Mouse (Mus musculus): ENCODE measurements around the gene Bcr.

The Bcr gene

DNA sequence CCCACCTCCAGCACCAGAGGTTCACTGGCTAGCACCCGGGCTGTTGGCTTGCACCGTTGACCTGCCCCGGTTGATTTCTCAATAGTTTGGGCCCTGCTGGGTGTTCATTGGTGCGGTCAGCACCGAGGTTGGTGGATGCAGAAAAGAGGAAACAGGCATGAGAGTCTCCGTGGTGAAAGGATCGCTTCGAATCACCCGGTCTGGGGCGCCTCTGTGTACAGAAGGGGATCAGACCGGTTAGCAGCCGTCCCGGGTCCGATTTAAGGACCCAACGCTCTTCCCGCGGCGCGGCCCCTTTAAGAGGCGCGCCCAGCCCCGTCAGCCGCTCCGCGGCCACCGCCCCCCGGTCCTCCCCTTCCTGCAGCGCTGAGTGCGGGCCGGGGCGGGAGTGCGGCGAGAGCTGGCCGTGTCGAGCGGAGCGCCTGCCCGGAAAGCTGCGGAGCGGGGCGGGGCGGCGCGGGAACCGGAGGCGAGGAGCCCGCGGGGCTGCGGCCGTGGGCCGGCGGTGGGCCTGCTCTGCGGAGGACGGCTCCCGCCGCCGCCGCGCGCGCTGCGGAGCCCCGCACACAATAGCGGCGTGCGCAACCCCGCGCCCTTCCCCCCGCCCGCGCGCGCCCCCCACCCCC, at the start of gene Bcr:
Bcr (plus strand) TSS at position 376 of the 626 bp plus-strand sequence.
- DNase-seq (ENCODE audit: low spot score in 2 of 2) = peak; percentile 34 to 68

DNA sequence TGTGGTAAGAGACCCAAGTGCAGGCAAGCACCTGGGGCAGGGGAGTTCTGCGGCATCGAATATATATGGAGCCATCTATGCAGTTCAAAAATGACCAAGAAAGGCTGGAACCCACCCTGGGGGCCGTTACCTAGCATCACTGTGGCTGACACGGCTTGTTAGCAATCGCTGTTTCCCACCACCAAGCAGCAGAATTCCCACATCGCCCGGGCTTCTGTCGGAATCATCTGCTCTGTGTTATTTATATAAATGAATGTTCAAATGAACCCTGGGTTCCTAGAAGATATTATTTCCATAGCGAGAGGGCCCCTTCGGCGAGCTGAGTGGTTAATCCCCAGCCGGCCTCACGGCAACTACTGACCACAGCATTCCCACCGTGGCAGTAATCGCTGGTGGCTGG, 49.7 kb upstream of the Bcr start:
- DNase-seq (ENCODE audit: low spot score in 2 of 2) = no peak

DNA sequence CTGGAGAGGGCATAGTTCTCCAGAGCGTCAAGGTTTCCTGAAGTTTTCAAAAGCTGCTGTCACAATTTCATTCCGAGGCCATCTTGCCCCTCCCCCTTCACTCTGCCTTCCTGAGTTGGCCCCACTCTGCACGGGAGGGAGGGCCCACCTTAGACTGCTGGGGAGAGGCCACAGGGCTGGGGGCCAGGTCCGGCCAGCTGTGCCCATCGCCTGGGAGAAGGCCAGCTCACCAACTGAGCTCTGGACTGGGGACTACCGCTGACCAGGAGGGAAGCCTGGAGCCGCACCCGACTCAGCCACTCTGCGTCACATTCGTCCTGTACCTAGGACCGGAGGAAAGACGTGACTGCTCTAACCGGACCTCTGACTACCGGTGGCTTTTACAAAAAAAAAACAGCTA, 44.9 kb upstream of the Bcr start:
- no peak for DNase-seq (ENCODE audit: low spot score in 2 of 2)

DNA sequence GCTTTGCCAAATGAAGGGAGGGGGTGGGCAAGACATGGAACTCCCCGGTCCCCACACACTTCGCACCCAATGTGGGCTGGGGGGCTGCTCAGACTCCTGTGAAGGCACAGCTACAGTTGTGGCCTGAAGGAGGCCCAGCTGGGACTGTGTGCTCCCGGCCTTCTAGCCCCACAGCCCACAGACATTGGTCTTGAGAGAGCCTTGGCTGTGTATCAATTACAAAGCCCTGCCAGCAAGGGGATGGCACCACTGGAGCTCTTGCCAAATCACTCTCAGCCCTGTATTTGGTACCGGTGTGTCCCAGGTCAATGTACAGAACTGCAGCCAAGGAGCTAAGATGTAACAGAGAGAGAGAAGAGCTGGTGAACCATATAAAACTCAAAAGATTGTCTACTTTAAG, 43.9 kb upstream of the Bcr start:
- no peak for DNase-seq (ENCODE audit: low spot score in 2 of 2)

DNA sequence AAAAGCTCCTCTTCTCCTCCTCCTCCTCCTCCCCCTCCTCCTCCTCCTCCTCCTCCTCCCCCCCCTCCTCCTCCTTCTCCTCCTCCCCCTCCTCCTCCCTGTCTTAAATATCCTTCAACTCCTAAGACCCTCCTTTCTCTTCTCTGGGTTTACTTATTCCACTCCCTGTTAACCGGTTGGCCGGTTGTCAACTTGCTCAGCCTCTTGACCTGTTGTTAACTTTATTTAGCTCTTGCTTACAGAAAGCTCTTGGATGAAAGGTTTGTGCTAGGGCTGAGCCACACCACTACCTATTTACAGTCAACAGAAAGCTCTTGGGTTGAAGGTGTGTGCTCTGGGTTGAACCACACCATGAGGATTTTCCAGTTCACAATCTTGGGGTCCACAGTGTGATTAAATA, 40.1 kb upstream of the Bcr start:
- no peak for DNase-seq (ENCODE audit: low spot score in 2 of 2)

DNA sequence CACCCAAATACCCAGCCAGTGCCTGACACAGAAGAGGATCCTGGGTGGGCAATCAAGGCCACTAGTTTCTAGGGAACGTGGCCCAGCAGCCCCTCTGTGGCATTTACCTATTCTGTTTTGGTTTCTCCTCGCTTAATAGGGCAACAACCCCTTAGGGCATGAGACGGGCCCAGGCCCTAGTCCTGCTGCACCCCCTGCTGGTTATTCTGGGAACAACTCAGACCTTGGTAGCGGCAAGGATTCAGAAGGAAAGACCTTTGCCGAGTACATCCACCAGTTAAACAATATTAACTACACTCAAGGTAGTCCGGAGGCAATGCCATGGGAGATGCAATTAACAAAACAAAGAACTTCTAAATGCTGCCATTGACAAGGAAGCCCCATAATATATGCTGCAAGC, 39.3 kb upstream of the Bcr start:
- peak; percentile 54 to 76 for DNase-seq (ENCODE audit: low spot score in 2 of 2)

DNA sequence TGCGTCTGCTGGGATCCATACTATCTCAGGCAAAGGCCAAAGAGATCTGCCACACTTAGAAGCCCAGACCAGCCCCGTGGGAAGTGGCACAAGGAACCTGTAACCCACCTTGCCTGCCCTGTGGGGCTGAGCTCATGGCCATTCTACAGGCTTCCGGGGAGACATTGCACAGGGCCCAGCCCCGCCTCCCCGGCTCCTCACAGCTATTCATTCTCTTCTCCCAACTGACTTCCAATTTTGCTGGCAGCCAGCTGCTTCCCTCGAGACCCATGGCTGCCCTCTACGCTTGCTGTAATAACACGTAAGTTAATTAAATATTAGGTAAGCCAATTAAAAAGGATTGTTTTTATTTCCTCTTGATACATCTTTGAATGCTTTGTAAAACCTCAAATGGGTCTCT, 33.9 kb upstream of the Bcr start:
- DNase-seq (ENCODE audit: low spot score in 2 of 2) = no peak

DNA sequence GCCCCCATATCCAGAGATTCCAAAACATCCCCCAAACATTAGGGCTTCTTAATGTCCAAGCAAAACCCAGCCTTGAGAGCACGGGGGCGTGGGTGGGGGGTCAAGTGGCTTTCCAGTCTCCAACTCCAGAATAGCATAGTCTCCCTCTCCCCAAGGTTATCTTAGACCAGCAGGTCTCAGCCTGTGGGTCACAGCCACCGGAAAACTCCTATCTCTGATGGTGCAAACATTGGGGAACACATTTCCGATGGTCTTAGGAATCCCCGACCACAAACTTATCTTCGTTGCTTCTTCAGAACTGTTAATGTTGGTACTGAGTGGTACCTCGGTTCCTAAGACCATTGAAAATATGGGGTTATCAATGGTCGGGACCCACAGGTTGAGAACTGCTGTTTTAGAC, 31.6 kb upstream of the Bcr start:
- no peak for DNase-seq (ENCODE audit: low spot score in 2 of 2)

DNA sequence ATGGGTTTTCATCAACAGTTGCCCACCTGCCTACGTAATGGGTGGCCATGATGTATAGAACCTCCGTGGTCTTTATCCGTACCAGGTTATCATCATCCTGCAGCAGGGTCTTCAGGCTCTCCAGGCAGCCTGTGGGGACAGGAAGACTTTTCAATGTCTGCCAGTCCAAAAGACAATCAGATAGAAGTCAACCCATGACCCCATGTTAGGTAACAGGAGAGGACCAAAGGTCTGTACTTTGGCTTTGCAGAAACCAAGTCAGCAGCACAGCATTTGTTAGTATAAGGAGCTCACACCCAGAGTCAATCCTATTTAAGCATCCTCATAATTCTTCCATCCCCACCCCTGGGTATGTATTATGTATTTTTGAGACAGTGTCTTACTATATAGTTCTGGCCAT, 30.7 kb upstream of the Bcr start:
- DNase-seq (ENCODE audit: low spot score in 2 of 2) = no peak

DNA sequence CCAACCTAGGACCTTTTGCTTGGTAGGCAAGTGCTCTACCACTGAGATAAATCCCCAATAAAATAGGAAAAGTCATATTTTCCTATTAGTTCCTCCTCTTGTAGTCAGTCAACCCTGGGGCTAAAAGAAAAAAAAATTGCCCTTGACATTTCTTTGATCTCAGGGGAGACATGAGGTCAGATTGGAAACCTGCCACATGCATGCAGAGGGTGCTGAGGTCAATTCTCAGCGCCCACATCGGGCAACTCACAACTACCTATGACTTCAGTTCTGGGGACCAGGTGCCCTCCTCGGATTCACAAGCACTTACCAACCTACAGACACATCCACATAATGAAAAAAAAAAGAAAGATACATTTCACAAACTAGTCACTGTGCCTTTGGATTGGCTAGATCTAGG, 30.2 kb upstream of the Bcr start:
- no peak for DNase-seq (ENCODE audit: low spot score in 2 of 2)

DNA sequence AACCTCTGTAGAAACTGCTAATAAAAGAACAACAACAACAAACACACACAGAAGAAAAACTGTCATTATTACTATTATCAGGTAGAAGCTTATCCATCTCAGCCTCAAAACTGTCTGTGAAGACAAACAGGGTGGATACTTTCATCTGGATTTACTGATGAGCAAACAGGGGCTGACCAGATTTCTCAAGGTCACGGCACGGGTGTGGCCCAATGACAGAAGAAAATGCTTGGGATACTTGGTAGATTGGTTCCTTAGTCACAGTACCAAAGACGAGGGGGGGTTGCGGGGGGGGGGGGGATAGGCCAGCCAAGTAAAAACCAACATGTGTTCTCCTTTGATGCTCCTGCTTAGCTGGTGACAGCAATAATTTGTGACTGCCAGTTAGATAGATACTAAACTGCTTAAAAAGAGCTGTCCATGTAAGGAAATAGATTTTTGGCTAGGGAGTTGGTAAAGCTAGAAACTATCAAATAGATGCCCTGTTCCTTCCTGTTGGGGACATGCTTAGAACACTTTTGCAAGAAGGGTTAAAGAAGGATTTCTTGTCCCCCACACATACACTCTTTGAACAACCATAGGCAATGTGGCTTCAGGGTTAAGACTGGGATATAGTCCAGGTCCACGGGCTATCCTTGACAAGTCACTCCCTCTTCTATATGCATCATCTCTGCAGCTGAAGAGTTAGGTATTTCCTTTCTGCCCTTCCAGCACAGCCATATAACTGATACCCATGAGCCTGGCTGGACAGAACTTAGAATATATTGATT, 28.9 kb upstream of the Bcr start:
- DNase-seq (ENCODE audit: low spot score in 2 of 2) = no peak

DNA sequence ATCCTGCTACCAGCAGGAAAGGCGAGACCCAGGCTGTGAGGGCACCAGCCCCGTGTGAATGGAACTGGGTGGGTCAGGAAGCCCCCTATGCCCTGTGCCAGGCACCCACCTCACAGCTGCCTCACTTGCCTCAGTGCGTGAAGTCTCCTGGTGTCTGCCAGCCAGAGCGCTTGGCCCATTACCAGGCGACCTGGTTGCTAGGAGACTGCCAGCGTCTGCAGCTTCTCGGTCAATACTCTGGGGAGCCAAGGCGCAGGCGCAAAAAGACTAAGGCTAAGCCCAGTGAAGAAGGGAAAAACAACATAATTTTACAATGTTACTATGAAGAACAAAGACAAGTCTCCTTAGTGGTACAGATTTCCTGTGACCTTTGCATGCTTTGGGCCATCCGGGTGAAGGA, 28.0 kb upstream of the Bcr start, which contains the start of gene Rsph14:
Rsph14 (minus strand) TSS at position 192 of the 400 bp plus-strand sequence.
- DNase-seq (ENCODE audit: low spot score in 2 of 2) = peak; percentile 22 to 79

DNA sequence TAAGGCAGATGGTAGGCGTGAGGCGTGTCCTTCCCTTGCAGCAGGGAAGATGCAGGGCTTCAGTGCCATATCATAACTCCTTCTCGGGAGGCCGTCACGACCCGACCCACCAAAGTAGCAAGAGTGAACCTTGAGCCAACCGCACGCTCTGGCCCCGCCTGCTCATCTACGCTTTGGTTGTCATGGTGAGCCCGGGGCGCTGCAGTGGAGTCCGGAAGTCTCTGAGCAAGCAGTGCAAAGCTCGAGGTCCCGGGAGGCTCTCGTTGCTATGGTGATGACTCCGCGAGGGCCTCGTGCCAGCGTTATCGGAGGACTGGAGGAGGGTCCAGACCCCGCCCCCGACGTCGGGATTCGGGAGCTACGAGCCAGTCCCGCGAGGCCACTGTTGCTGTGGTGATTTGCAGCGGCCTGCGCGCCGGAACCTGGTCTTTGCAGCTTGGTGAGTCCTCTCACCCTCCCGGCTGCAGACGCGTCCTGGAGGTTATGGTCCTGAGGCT, 23.5 kb upstream of the Bcr start, which contains the start of gene Rab36:
Rab36 (plus strand) TSS at position 176 of the 497 bp plus-strand sequence.
- DNase-seq (ENCODE audit: low spot score in 2 of 2) = peak; percentile 37 to 78

DNA sequence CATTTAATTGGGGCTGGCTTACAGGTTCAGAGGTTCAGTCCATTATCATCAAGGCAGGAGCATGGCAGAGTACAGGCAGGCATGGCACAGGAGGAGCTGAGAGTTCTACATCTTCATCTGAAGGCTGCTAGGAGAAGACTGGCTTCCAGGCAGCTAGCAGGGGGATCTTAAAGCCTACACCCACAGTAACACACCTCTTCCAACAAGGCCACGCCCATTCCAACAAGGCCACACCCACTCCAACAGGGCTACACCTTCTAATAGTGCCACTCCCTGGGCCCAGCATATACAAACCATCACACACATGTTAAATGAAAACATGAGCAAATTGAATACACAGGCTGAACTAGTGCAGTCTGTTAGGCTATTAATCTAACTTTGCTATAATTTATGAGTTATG, 18.3 kb upstream of the Bcr start:
- peak in 1 of 2 experiments; percentile 56 for DNase-seq (ENCODE audit: low spot score in 2 of 2)

DNA sequence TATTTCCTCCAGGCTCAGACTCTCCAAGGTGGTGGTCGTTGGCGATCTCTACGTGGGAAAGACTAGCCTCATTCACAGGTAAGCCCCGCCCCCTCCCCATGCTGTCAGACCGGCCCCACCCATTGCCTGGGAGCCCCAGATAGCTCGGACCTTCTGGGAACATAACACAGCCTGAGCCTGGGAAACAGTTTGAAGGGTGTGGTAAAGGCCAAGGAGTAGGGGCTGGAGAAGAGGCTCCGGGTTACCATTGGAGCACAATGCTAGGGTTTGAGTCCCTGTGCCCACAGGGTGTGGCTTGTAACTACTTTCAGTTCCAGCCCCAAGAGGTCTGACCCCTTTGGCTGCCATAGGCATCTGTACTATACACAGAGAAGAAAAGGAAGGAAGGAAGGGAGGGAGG, 15.9 kb upstream of the Bcr start:
- no peak for DNase-seq (ENCODE audit: low spot score in 2 of 2)

DNA sequence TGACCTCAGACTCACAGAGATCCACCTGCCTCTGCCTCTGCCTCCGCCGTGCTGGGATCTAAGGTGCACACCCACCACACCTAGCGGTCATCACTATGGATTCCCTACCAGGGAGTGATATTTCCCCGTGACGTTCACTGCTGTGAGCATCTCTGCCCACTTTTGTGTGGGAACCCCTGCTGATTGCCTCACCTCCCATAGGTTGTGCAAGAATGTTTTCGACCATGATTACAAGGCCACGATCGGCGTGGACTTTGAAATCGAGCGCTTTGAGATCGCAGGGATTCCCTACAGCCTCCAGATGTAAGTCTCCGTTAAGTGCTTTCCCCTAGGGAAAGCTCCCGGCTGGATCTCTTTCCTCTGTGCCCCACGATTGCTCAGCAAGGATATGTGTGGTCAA, 14.6 kb upstream of the Bcr start:
- DNase-seq (ENCODE audit: low spot score in 2 of 2) = no peak

DNA sequence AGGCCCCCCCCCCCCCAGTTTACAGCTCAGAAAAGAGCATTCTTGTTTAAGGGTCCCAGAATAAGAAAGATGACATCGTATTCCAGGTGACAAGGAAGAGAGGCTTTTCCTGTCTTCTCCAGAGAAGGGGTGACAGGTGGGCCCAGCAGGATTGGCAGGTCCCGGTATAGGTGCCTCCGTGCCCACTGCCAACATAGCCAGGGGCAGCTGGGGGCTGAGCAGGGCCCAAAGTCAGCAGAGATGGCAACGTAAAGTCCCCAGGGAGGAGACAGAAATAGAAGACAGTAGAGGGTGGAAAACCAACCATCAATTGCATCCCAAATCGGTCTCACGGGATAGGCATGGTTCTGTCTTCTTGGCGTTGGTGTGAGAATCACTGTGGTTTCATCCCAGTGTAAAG, 11.7 kb upstream of the Bcr start:
- DNase-seq (ENCODE audit: low spot score in 2 of 2) = no peak

DNA sequence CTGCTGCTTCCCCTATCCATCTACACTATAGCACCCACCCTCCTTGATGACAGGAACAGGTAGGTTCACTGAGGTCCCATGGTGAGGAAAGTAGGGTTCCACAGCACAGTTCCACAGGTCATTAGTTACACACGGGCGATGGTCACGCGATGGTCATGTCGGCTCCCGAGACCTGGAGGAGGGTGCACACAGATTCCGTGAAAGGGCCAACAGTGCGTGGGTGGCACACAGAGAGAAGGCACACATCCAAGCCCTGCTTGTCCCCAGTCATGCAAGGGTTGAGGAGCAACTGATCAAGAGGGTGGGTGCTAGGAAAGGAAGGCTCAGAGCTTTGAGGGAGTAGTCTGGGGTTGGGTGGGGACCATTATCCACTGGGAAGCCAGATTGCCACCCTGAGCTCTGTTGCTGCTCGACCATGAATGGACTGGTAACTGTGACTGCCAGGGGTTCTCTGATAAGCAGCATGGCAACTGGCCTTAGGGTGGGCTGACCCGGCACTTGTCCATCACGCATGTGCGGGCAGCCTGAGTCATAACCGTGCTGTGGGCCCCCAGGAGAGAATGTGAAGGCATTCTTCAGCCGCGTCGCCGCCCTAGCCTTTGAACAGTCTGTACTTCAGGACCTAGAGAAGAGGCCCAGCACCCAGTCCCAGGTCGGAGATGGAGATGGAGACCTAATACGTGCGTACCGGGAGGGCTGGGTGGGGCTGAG, 8.9 kb upstream of the Bcr start:
- no peak for DNase-seq (ENCODE audit: low spot score in 2 of 2)

DNA sequence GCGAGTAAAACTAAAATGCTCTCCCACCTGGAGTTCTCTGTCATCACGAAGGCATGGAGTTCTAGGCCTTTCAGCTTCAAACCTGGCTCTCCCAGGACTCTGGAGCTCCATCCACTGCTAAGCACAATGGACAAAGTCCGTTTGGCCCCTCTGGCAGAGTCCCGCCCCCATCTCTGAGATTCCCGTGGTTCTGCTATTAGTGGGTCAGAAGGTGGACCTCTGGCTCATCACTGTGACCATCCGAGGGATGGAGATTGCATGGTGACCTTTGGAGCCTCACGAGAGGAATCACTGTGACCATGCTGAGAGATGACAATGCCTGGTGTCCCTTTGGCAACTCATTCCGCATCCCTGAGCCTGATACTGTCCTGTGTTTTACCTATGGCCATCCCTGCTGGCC, 7.5 kb upstream of the Bcr start:
- no peak for DNase-seq (ENCODE audit: low spot score in 2 of 2)

DNA sequence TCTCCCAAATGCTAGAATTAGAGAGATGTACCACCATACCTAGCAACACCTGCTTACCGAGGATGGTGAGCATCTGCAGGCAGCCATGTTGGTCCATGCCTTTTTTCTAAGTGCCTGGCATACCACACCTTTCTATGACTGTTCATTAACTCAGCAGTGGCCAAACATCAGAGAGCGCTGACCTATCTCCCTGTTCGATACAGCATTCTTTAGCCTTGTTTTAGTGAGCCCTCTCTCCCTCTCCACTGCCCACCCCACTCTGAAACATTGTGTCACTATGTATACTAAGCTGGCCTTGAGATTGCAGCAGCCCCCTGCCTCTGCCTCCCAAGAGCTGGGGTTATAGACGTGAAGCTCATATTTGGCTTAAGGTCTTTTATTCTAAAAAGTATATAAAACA, 6.7 kb upstream of the Bcr start:
- no peak for DNase-seq (ENCODE audit: low spot score in 2 of 2)

DNA sequence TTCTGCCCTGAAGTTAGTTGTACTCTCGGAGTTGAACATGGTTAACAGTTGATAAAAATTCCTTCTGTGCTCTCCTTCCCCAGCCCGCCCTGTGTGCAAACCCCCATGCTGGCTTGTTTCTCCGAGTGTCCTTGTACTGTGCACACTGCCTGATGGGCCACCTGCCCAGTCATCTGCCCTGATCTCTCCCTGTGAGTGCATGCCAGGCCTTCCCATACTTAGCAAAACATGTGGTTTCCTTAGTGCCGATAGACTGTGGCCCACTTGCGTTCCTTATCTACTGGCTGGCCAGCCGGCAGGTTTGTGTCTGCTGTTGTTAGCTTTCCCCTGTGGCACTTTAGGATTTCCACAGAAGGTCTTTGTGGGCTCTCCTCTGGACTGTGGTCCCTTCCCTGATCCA, 6.3 kb upstream of the Bcr start:
- DNase-seq (ENCODE audit: low spot score in 2 of 2) = no peak

DNA sequence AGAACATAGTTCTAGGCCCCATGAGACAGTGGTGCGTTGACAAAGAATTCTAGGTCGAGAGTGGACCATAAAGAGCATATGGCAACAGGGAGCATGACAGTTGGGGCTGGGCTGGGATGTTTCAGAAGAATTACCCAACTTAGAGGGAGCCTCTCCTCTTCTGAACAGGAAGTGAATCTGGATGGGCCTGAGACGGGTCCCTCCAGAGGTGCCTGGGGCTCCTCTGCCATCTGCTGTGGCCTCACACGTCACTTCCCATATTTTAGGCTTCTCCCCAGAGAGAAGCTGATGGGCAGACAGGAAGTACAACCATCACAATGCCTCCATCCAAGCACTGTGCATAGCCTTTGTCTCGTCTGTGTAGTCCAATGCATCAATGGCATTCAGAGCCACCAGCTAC, 4.7 kb upstream of the Bcr start:
- peak in 1 of 2 experiments; percentile 37 for DNase-seq (ENCODE audit: low spot score in 2 of 2)

DNA sequence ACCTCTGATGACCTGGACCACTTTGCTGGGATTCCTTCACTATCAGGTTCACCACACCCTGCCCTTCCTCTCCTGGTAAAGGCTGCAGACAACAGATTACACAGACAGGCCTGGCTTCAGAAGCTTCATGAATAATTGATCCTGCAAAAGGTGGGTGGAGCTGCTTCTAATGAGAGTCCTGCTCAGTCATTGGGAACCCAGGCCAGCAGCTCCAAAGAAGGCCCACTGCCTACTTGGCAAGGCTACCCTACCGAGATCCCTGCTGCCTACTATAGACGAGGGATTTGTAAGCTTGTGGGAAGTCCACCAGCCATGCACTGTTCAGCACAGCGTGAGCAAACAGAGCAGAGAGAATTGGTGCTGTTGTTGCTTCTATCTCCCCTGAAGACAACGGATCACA, 4.1 kb upstream of the Bcr start:
- no peak for DNase-seq (ENCODE audit: low spot score in 2 of 2)

Data from spleen, postnatal 10 days (tissue).